Mouse (Mus musculus): ENCODE measurements around the gene Ttc28.

DNA sequence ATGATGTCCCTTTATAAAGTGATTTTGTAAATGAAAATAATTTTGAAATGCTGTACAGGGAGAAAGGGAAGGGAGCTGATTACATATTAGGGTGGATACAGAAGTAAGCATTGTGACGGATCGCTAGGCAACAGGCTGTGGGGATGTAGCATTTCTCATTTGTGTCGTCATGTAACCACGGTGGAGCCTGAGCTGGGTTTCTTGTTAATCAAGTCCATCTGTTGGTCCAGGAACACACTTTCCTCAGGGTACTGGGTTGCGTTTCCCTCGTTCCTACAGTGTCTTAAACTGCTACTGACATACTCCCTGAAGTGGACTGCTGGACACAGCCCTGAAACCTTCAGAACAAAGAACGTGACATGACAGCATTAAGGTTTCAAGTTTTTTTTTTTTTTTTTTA lies 18.6 kb downstream of the Ttc28 start:
- TF ChIP-seq CTCF (IDR thresholded peaks at IDR 0.05) (no peak), EP300 (IDR thresholded peaks at IDR 0.05) (no peak)

Measured in lung, postnatal 0 days (tissue).